Mouse (Mus musculus) Patski (cell line): Measurements from ENCODE around the gene Ppox. TPM values are rescaled to one million over a fixed set of nuclear protein-coding genes. Genes with fewer than 3 reads are reported as not detected.

ENCODE experiments used
- ATAC-seq: fragments of 100-300 bp; one replicate; pipeline ENCODE4 v1.8.0; 2021
- CTCF ChIA-PET: fragments of 350-600 bp; sonication (Branson Sonifier 250); formaldehyde crosslinking; loops from one replicate; lab custom pipeline; 2022; ENCODE audit warnings: inconsistent platforms; lab: Charles Lee
- POLR2A ChIA-PET: fragments of 350-600 bp; sonication (Branson Sonifier 250); formaldehyde crosslinking; loops from one replicate; lab custom pipeline; 2022; ENCODE audit warnings: antibody characterized with exemption, inconsistent platforms; lab: Charles Lee
- DNase-seq: peaks from one replicate; pipeline ENCODE4 v3.0.0-alpha.2; 2011; ENCODE audit warnings: low read depth, low spot score
- H3K27me3 ChIP-seq: fragments of 371-371 bp; one replicate; pipeline ENCODE4 v1.5.1; 2021
- CTCF ChIP-seq: fragments of 100-300 bp; IDR thresholded peaks from one replicate; pipeline ENCODE4 v1.5.1; 2021
- in situ Hi-C: fragments of 300-500 bp; cut with MboI; formaldehyde crosslinking; loops from 3 replicates; pipeline ENCODE4 v1.11.1; 2018; ENCODE audit warnings: low pct_unique_long_range_greater_than_20kb, mixed read lengths
- polyA plus RNA-seq: library from polyadenylated mRNA; unstranded; gene quantifications from one replicate; pipeline ENCODE4 v1.2.3, GENCODE M21; 2021

Gene Ppox
- polyA plus RNA-seq, 1 experiment from 2014 or later, result 41.9 TPM

DNA sequence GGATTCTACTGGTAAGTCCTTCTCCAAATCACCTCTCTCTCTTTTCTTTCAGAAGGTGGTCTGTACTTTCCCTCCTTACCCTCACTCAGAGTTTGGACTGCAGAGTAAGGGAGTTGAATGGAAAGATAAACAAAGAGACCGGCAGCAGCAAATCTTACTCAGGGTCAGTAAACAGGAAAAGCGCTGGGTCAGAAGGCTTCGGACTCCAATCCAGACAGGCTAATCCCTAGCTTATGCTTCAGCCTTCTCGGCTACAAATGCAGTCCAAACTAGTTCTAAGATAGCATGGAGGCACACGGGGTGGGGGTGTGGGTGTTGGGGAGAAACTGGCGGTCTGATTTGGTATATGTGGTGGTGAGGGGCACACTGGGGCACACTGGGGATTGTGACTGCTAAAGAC is 43.5 kb downstream of the Ppox start:
- ChIA-PET CTCF (interaction anchor here (2.0 kb wide), 1 partner anchor 17 kb away, joined by 5 read pairs; no protein-coding TSS in a partner anchor), POLR2A (no interaction called here)
- in situ Hi-C loops, result no loop called here
- H3K27me3 ChIP-seq, result no peaks in the 10 kb centered on the region
- TF ChIP-seq CTCF, result no peak
- no peak for DNase-seq
- no peak for ATAC-seq

- DNase-seq (no peak), ATAC-seq (no peak)
- in situ Hi-C loops, result no loop called here
- TF ChIP-seq CTCF, result no peak
- no peaks in the 10 kb centered on the region for H3K27me3 ChIP-seq
- CTCF ChIA-PET, result interaction anchor here (0.8 to 2.0 kb wide), 5 partner anchors 11 to 125 kb away, joined by 3 to 6 read pairs (median 3); partner anchors contain the start of genes Apoa2 and Ppox
- POLR2A ChIA-PET, result no interaction called here
Measured at GRCm38 (mm10) chr1:171235791-171236190, 45.2 kb downstream of the Ppox start.

DNA sequence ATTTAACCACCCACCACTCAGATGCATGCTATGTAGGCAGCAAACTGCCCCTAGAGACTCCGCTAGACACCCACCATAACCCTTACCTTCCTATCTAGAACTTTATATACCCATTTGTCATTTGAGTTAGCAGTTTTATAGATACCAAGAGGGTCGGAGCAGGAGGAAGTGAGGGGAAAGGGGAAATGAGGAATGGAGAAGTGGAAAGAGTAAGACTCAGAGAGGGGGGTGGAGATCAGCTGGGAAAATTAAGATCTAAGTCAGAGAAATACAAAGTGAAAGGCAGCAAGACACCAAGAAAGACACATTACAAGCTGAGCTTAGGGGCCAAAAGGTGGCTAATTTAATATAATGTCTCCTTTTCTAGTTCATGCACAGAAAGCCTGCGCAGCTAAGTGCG is 46.4 kb downstream of the Ppox start:
- in situ Hi-C loops, result no loop called here
- no peak for DNase-seq
- no peaks in the 10 kb centered on the region for H3K27me3 ChIP-seq
- TF ChIP-seq CTCF, result no peak
- ChIA-PET POLR2A (interaction anchor here (0.6 to 1.8 kb wide), 3 partner anchors 8 to 119 kb away, joined by 3 to 6 read pairs (median 4); partner anchors contain the start of gene Tomm40l), CTCF (interaction anchor here (1.0 to 2.0 kb wide), 4 partner anchors 11 to 123 kb away, joined by 3 to 6 read pairs (median 4); partner anchors contain the start of gene Ppox)
- ATAC-seq, result no peak

DNA sequence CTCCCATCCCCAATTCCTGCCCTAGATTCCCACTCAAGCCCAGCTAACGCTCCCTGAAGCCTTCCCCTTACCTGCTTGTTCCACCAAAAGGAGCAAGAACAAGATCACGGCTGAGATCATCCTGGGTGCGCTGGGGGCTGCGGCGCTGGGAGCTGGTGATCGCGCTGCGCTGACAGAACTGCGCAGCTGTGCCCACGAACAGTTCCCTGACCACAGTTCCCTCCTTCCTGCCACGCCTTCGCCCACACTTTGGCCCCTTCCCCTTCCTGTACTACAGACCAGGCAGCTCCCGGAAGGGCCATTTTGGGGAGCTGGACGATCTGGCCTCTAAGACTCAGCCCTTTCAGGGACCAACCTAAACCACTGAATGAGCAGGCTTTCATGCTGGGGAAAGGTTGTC is 46.9 kb downstream of the Ppox start, which contains the start of gene Fcer1g:
TSS of gene Fcer1g (minus strand) at position 240 of the 400 bp plus-strand sequence.
- ChIA-PET POLR2A (interaction anchor here (1.0 to 1.8 kb wide), 4 partner anchors 9 to 78 kb away, joined by 3 to 6 read pairs (median 4); partner anchors contain the start of genes Ndufs2 and Tomm40l), CTCF (interaction anchor here (1.5 to 2.0 kb wide), 2 partner anchors 11 to 47 kb away, joined by 4 read pairs; partner anchors contain the start of gene Ppox)
- in situ Hi-C loops, result no loop called here
- no peak for ATAC-seq
- no peak for DNase-seq
- H3K27me3 ChIP-seq, result no peaks in the 10 kb centered on the region
- no peak for TF ChIP-seq CTCF

GRCm38 (mm10) chr1:171232800-171233730 is 47.9 kb downstream of the Ppox start:
- ChIA-PET POLR2A (interaction anchor here (0.9 to 1.8 kb wide), 4 partner anchors 10 to 84 kb away, joined by 3 to 6 read pairs (median 4); partner anchors contain the start of gene Ndufs2), CTCF (interaction anchor here (1.1 to 1.6 kb wide), 2 partner anchors 10 to 15 kb away, joined by 3 read pairs; no protein-coding TSS in a partner anchor)
- no peaks in the 10 kb centered on the region for H3K27me3 ChIP-seq
- DNase-seq, result no peak
- ATAC-seq, result no peak
- TF ChIP-seq CTCF, result no peak
- in situ Hi-C loops, result no loop called here

- CTCF ChIA-PET, result interaction anchor here (1.1 to 1.6 kb wide), 2 partner anchors 11 to 16 kb away, joined by 3 read pairs; no protein-coding TSS in a partner anchor
- in situ Hi-C loops, result no loop called here
- no peaks in the 10 kb centered on the region for H3K27me3 ChIP-seq
- POLR2A ChIA-PET, result interaction anchor here (0.9 to 1.2 kb wide), 4 partner anchors 9 to 119 kb away, joined by 3 to 7 read pairs (median 4); partner anchors contain the start of gene Cfap126
- no peak for ATAC-seq
- no peak for TF ChIP-seq CTCF
- DNase-seq, result no peak
Measured at GRCm38 (mm10) chr1:171232348-171232747, 48.6 kb downstream of the Ppox start.

- CTCF ChIA-PET, result interaction anchor here (1.1 to 1.6 kb wide), 2 partner anchors 11 to 16 kb away, joined by 3 read pairs; no protein-coding TSS in a partner anchor
- POLR2A ChIA-PET, result interaction anchor here (0.7 to 1.2 kb wide), 6 partner anchors 9 to 118 kb away, joined by 3 to 7 read pairs (median 4); partner anchors contain the start of gene Cfap126
- in situ Hi-C loops, result no loop called here
- ATAC-seq, result peak; percentile 55
- DNase-seq, result peak; percentile 62
- no peak for TF ChIP-seq CTCF
- no peaks in the 10 kb centered on the region for H3K27me3 ChIP-seq
Measured at GRCm38 (mm10) chr1:171231844-171232243, 49.1 kb downstream of the Ppox start.

DNA sequence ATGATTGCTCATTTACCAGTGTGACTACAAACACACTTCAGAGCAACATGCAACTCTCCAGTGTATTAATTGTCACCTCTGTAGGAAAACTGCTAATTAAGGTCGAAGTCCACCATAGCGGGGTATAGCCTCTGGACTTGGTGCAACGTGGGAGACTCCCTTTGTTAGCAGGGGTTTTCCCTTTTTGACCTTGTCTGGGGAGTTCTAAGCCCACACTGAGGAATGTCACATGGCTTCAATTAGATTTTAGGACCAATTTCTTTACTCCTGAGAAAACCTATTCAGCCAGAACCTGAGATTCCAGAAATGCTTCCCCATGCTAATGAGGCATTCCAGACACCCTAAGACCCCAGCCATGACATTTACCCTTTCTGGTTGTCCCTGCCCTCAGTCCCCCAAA is 50.8 kb downstream of the Ppox start:
- H3K27me3 ChIP-seq, result no peaks in the 10 kb centered on the region
- CTCF ChIA-PET, result interaction anchor here (1.3 kb wide), 1 partner anchor 8 kb away, joined by 3 read pairs; no protein-coding TSS in a partner anchor
- DNase-seq (no peak), ATAC-seq (no peak)
- no peak for TF ChIP-seq CTCF
- in situ Hi-C loops, result no loop called here
- POLR2A ChIA-PET, result interaction anchor here (1.3 kb wide), 1 partner anchor 40 kb away, joined by 3 read pairs; the partner anchor contains the start of gene B4galt3

GRCm38 (mm10) chr1:171229750-171230149 is 51.2 kb downstream of the Ppox start:
- TF ChIP-seq CTCF, result no peak
- ChIA-PET CTCF (interaction anchor here (1.1 to 1.3 kb wide), 2 partner anchors 9 to 81 kb away, joined by 3 read pairs; no protein-coding TSS in a partner anchor), POLR2A (interaction anchor here (1.3 kb wide), 1 partner anchor 40 kb away, joined by 3 read pairs; the partner anchor contains the start of gene B4galt3)
- DNase-seq (no peak), ATAC-seq (no peak)
- H3K27me3 ChIP-seq, result no peaks in the 10 kb centered on the region
- in situ Hi-C loops, result no loop called here

DNA sequence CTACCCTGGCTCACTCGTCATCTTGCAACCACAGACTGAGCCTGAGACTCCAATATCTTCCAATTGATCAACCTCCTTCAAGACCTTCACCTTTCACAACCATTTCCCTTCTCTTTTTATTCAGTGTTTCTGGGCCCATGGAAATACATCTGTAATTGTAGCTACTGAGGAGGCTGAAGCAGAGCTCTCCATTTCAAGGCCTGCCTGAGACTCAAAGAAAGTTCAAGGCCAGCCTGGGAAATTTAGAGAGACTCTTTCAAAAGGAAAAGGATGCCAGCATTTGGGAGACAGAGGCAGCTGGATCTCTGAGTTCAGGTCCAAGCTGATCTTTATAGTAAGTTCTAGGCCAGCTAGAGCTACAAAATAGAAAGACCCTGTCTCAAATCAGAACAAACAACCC is 53.1 kb downstream of the Ppox start:
- ATAC-seq (no peak), DNase-seq (no peak)
- ChIA-PET POLR2A (interaction anchor here (0.6 to 1.0 kb wide), 2 partner anchors 35 to 60 kb away, joined by 3 read pairs; partner anchors contain the start of gene Usp21), CTCF (interaction anchor here (1.1 to 1.4 kb wide), 2 partner anchors 11 to 109 kb away, joined by 4 read pairs; no protein-coding TSS in a partner anchor)
- TF ChIP-seq CTCF, result no peak
- H3K27me3 ChIP-seq, result no peaks in the 10 kb centered on the region
- in situ Hi-C loops, result no loop called here
